Mouse (Mus musculus): ENCODE measurements around the gene Naa60. TPM values are rescaled to one million over a fixed set of nuclear protein-coding genes. Genes with fewer than 3 reads are reported as not detected.

Gene Naa60
- polyA plus RNA-seq, 1 experiment, result 31.2 TPM

GRCm38 (mm10) chr16:3835461-3835860 is 36.7 kb upstream of the Naa60 start:
- Histone ChIP-seq H3K4me3 (no peak overlapping the region), H3K27me3 (ENCODE audit: control insufficient read depth, insufficient read depth, insufficient read length) (no peaks in the 10 kb centered on the region), H3ac (ENCODE audit: control insufficient read depth, insufficient read length) (no peak overlapping the region), H3K4me2 (ENCODE audit: low read depth) (no peak overlapping the region), H3K79me2 (ENCODE audit: control insufficient read depth, insufficient read depth) (no peaks in the 10 kb centered on the region), H3K36me3 (ENCODE audit: control insufficient read depth, insufficient read depth) (no peaks in the 10 kb centered on the region)
- TF ChIP-seq REST (IDR thresholded peaks at IDR 0.05; ENCODE audit: insufficient read depth, insufficient read length), result no peak
- TF ChIP-seq MAX (IDR thresholded peaks at IDR 0.05; ENCODE audit: low read depth), result no peak
- TF ChIP-seq CEBPB (IDR thresholded peaks at IDR 0.05; ENCODE audit: insufficient read depth, poor library complexity, severe bottlenecking), result no peak
- TF ChIP-seq POLR2A (IDR thresholded peaks at IDR 0.05; ENCODE audit: insufficient read length, low read depth), result no peak
- TF ChIP-seq USF1 (IDR thresholded peaks at IDR 0.05; ENCODE audit: low read depth), result no peak
- no peak for TF ChIP-seq E2F4 (IDR thresholded peaks at IDR 0.05; ENCODE audit: insufficient read depth)

DNA sequence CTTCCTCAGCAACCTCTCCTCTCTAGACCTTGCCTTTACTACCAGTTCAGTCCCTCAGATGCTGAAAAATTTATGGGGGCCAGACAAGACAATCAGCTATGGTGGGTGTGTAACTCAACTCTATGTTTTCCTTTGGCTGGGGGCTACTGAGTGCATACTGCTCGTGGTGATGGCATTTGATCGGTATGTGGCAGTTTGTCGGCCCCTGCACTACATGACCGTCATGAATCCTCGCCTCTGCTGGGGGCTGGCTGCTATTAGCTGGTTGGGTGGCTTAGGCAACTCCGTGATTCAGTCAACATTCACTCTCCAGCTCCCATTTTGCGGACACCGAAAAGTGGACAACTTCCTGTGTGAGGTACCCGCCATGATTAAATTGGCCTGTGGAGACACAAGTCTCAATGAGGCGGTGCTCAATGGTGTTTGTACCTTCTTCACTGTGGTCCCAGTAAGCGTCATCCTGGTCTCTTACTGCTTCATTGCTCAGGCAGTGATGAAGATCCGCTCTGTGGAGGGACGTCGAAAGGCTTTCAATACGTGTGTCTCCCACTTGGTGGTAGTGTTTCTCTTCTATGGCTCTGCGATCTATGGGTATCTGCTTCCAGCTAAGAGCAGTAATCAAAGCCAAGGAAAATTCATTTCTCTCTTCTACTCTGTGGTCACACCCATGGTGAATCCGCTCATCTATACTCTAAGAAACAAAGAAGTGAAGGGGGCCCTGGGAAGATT is 32.9 kb upstream of the Naa60 start:
- Histone ChIP-seq H3K4me3 (no peak overlapping the region), H3K36me3 (ENCODE audit: control insufficient read depth, insufficient read depth) (no peaks in the 10 kb centered on the region), H3ac (ENCODE audit: control insufficient read depth, insufficient read length) (no peak overlapping the region), H3K27me3 (ENCODE audit: control insufficient read depth, insufficient read depth, insufficient read length) (no peaks in the 10 kb centered on the region), H3K79me2 (ENCODE audit: control insufficient read depth, insufficient read depth) (no peaks in the 10 kb centered on the region), H3K4me2 (ENCODE audit: low read depth) (no peak overlapping the region)
- TF ChIP-seq TCF3 (IDR thresholded peaks at IDR 0.05; ENCODE audit: insufficient read length, low read depth), result no peak
- TF ChIP-seq POLR2AphosphoS2 (IDR thresholded peaks at IDR 0.05; ENCODE audit: insufficient read length, low read depth), result no peak
- TF ChIP-seq E2F4 (IDR thresholded peaks at IDR 0.05; ENCODE audit: insufficient read depth), result no peak
- TF ChIP-seq MYOD1 (IDR thresholded peaks at IDR 0.05; ENCODE audit: control insufficient read depth in 1 of 3, insufficient read length in 2 of 3, low read depth in 2 of 3), result no peak
- TF ChIP-seq POLR2A (IDR thresholded peaks at IDR 0.05; ENCODE audit: insufficient read length, low read depth), result no peak
- no peak for TF ChIP-seq MYOG (IDR thresholded peaks at IDR 0.05; ENCODE audit: control insufficient read depth in 1 of 3, insufficient read depth in 1 of 3, insufficient read length in 2 of 3, low read depth in 2 of 3)

DNA sequence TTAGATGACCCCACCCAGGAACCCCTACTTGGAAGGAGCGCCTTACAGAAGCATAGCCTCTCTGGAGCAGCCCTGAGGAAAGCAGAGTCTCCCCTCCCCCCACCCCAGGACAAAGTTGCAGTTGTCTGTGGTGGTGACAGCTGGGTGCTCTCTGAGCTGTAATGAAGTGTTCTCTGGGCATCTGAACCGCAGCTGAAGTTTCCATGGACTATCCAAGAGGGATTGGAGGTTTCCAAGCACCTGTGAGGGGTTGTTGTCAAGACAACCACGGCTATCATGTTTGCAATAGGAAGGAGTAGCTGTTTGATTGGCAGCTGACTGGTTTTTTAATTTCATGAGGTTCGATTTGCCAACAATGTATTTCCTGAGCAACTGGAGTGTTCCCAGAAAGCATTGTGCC is 29.2 kb upstream of the Naa60 start:
- Histone ChIP-seq H3K36me3 (ENCODE audit: control insufficient read depth, insufficient read depth) (no peaks in the 10 kb centered on the region), H3K27me3 (ENCODE audit: control insufficient read depth, insufficient read depth, insufficient read length) (no peaks in the 10 kb centered on the region), H3K4me3 (no peak overlapping the region), H3K4me2 (ENCODE audit: low read depth) (peak overlapping the region; percentile 68), H3ac (ENCODE audit: control insufficient read depth, insufficient read length) (no peak overlapping the region), H3K79me2 (ENCODE audit: control insufficient read depth, insufficient read depth) (no peaks in the 10 kb centered on the region)
- no peak for TF ChIP-seq E2F4 (IDR thresholded peaks at IDR 0.05; ENCODE audit: insufficient read depth)
- TF ChIP-seq TCF12 (IDR thresholded peaks at IDR 0.05; ENCODE audit: insufficient read depth, poor library complexity, severe bottlenecking), result peak; percentile 96
- TF ChIP-seq MYOG (IDR thresholded peaks at IDR 0.05; ENCODE audit: control insufficient read depth in 1 of 3, insufficient read depth in 1 of 3, insufficient read length in 2 of 3, low read depth in 2 of 3), result peak; percentile 77 to 98 (median 98)
- TF ChIP-seq POLR2A (IDR thresholded peaks at IDR 0.05; ENCODE audit: insufficient read length, low read depth), result no peak
- peak; percentile 88 to 96 (median 91) for TF ChIP-seq MYOD1 (IDR thresholded peaks at IDR 0.05; ENCODE audit: control insufficient read depth in 1 of 3, insufficient read length in 2 of 3, low read depth in 2 of 3)
- peak; percentile 78 for TF ChIP-seq TCF3 (IDR thresholded peaks at IDR 0.05; ENCODE audit: insufficient read length, low read depth)

DNA sequence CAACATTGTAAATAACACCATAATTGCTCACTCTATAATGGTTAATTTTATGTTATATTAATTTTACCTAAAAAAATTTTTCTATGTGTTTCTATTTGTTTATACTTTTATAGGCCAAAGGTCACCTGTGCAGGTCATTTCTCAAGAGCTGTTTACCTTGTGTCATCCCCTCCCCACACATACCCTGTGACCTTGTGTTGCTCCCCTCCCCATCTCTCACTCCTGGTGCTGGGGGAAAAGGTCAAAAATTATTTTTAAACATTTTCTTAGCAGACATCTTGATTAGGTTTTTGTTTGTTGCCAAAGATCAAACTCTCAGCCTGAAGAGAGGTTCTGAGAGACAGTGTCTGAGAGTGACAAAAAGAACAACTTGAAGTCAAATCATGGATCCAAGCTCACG is 28.4 kb upstream of the Naa60 start:
- Histone ChIP-seq H3K27me3 (ENCODE audit: control insufficient read depth, insufficient read depth, insufficient read length) (no peaks in the 10 kb centered on the region), H3K4me3 (no peak overlapping the region), H3K79me2 (ENCODE audit: control insufficient read depth, insufficient read depth) (no peaks in the 10 kb centered on the region), H3ac (ENCODE audit: control insufficient read depth, insufficient read length) (no peak overlapping the region), H3K36me3 (ENCODE audit: control insufficient read depth, insufficient read depth) (no peaks in the 10 kb centered on the region), H3K4me2 (ENCODE audit: low read depth) (no peak overlapping the region)
- TF ChIP-seq USF1 (IDR thresholded peaks at IDR 0.05; ENCODE audit: low read depth), result no peak

GRCm38 (mm10) chr16:3846711-3847518 is 25.3 kb upstream of the Naa60 start, which contains the start of gene Zfp174:
TSS of gene Zfp174 (plus strand) at chr16:3847268.
- Histone ChIP-seq H3K4me2 (ENCODE audit: low read depth) (peak within 1 kb of the TSS; percentile 93), H3K27me3 (ENCODE audit: control insufficient read depth, insufficient read depth, insufficient read length) (no peaks in the 10 kb centered on the region), H3ac (ENCODE audit: control insufficient read depth, insufficient read length) (peak within 1 kb of the TSS; percentile 29), H3K4me3 (peak within 1 kb of the TSS; percentile 58), H3K36me3 (ENCODE audit: control insufficient read depth, insufficient read depth) (no peaks in the 10 kb centered on the region), H3K79me2 (ENCODE audit: control insufficient read depth, insufficient read depth) (no peaks in the 10 kb centered on the region)
- TF ChIP-seq POLR2AphosphoS2 (IDR thresholded peaks at IDR 0.05; ENCODE audit: insufficient read length, low read depth), result peak; percentile 73
- TF ChIP-seq MYOG (IDR thresholded peaks at IDR 0.05; ENCODE audit: control insufficient read depth in 1 of 3, insufficient read depth in 1 of 3, insufficient read length in 2 of 3, low read depth in 2 of 3), result peak in 1 of 3 experiments; percentile 15
- TF ChIP-seq USF1 (IDR thresholded peaks at IDR 0.05; ENCODE audit: low read depth), result no peak
- TF ChIP-seq POLR2A (IDR thresholded peaks at IDR 0.05; ENCODE audit: insufficient read length, low read depth), result peak; percentile 67
